Comparison of ENCODE assay signal across 9 mouse cellular contexts in genomic region chr8:79488861-79489260, GRCm38 (mm10).
DNase-seq lines count a peak whose midpoint lies in the region; ATAC-seq and TF ChIP-seq lines count a peak whose summit lies in the region.
"Had no signal": no experiment of that assay in that cellular context is flagged by ENCODE, and none has a peak within 500 bp of the region (broad histone marks: within the 10 kb centered on the region; RNA-seq: fewer than 3 reads in every experiment).

No protein-coding gene starts in this region.

- peak; percentile 47 to 70 (median 64) for TF ChIP-seq CTCF in MEL (IDR thresholded peaks at IDR 0.05 in 2 of 3, conservative IDR thresholded peaks at IDR 0.05 in 1 of 3; ENCODE audit: control insufficient read depth in 1 of 3, insufficient read depth in 1 of 3, low read depth in 2 of 3, low read length in 3 of 3, poor library complexity in 1 of 3, severe bottlenecking in 1 of 3)
- peak; percentile 61 for TF ChIP-seq CTCF in lung, embryonic 14.5 days (IDR thresholded peaks at IDR 0.05; ENCODE audit: low read depth)

- H3K9me3 ChIP-seq in MEL (replicated peaks; ENCODE audit: insufficient read depth, low read length) = no peaks in the 10 kb centered on the region
- H3K9me3 ChIP-seq in lung, embryonic 14.5 days (ENCODE audit: low read depth, low read length) = no peaks in the 10 kb centered on the region
- H3K9me3 ChIP-seq: limb, embryonic 12.5 days had no signal

- H3K27ac ChIP-seq in MEL (ENCODE audit: control insufficient read depth, low read depth, low read length) = no peak overlapping the region
- H3K27ac ChIP-seq in lung, embryonic 14.5 days (ENCODE audit: low read depth) = no peak overlapping the region
- H3K27ac ChIP-seq: limb, embryonic 12.5 days had no signal

- 68% methylated on average over 2 of the region's 2 CpGs for WGBS in lung, embryonic 14.5 days

- H3K4me2 ChIP-seq in lung, embryonic 14.5 days = no peak overlapping the region
- H3K4me2 ChIP-seq: limb, embryonic 12.5 days had no signal

- peak; percentile 78 for TF ChIP-seq RAD21 in MEL (IDR thresholded peaks at IDR 0.05; ENCODE audit: low read depth, low read length)

- no peak for TF ChIP-seq POLR2A in MEL (IDR thresholded peaks at IDR 0.05; ENCODE audit: control insufficient read depth in 1 of 2, insufficient read depth in 1 of 2, low read depth in 1 of 2, low read length in 2 of 2, poor library complexity in 1 of 2)

- ATAC-seq in lung, embryonic 14.5 days (ENCODE audit: insufficient read depth) = no peak

- intact Hi-C loops in left cerebral cortex, postnatal 25 days (cut with DNase I) = loop anchor here (2.0 to 10.0 kb wide), 2 partner anchors 144 to 192 kb away; no protein-coding TSS in a partner anchor
- intact Hi-C loops in left cerebral cortex, postnatal 10 days (cut with DNase I) = loop anchor here (5.0 kb wide), 1 partner anchor 192 kb away; no protein-coding TSS in a partner anchor

- H3K79me2 ChIP-seq in MEL (ENCODE audit: control insufficient read depth, insufficient read depth, low read length, poor library complexity) = no peaks in the 10 kb centered on the region

- H3K4me1 ChIP-seq in MEL (ENCODE audit: control insufficient read depth in 1 of 2, insufficient read depth in 2 of 2, low read length in 2 of 2) = no peaks in the 10 kb centered on the region
- peaks cover 7% of the 10 kb centered on the region; the same call in 1 of the 2 replicates for H3K4me1 ChIP-seq in lung, embryonic 14.5 days (ENCODE audit: insufficient read depth)
- H3K4me1 ChIP-seq: limb, embryonic 12.5 days had no signal

- TF ChIP-seq EP300 in MEL (IDR thresholded peaks at IDR 0.05; ENCODE audit: low read depth in 1 of 2, low read length in 2 of 2) = no peak

- H3K4me3 ChIP-seq in MEL (ENCODE audit: control insufficient read depth in 1 of 2, insufficient read depth in 1 of 2, low read depth in 2 of 2, low read length in 2 of 2) = no peak overlapping the region
- H3K4me3 ChIP-seq in lung, embryonic 14.5 days (ENCODE audit: low read depth, low read length) = no peak overlapping the region
- H3K4me3 ChIP-seq: limb, embryonic 12.5 days had no signal

- no peaks in the 10 kb centered on the region for H3K36me3 ChIP-seq in MEL (ENCODE audit: control insufficient read depth in 1 of 2, insufficient read depth in 2 of 2, low read length in 2 of 2)
- no peaks in the 10 kb centered on the region for H3K36me3 ChIP-seq in lung, embryonic 14.5 days (ENCODE audit: insufficient read depth)
- H3K36me3 ChIP-seq: limb, embryonic 12.5 days had no signal

- no peak overlapping the region for H3K9ac ChIP-seq in MEL (ENCODE audit: control insufficient read depth, low read depth, low read length, poor library complexity, severe bottlenecking)
- H3K9ac ChIP-seq in lung, embryonic 14.5 days = no peak overlapping the region
- H3K9ac ChIP-seq: limb, embryonic 12.5 days had no signal

- H3K27me3 ChIP-seq in MEL (ENCODE audit: control insufficient read depth in 1 of 2, insufficient read depth in 2 of 2, low read length in 2 of 2) = peaks cover 0 to 4% of the 10 kb centered on the region in 2 experiments; a peak in 2 of 4 replicates
- H3K27me3 ChIP-seq in lung, embryonic 14.5 days (ENCODE audit: insufficient read depth, low read length) = no peaks in the 10 kb centered on the region
- H3K27me3 ChIP-seq: limb, embryonic 12.5 days had no signal

- peak; percentile 49 to 69 for DNase-seq in cerebellum, postnatal 14 days
- no peak for DNase-seq in cerebellum, adult 8-10 months
- peak; percentile 11 to 14 for DNase-seq in left cerebral cortex, postnatal 25 days (ENCODE audit: low spot score in 2 of 2)
- DNase-seq in left cerebral cortex, postnatal 10 days (ENCODE audit: extremely low spot score in 1 of 2, low spot score in 2 of 2) = no peak
- DNase-seq in MEL (ENCODE audit: low read depth, low spot score) = peak; percentile 48
- peak; percentile 49 for DNase-seq in lung, embryonic 14.5 days
- DNase-seq in gastrocnemius, postnatal 10 days = no peak
- DNase-seq in ovary, adult 18-20 months (ENCODE audit: low spot score) = no peak

TF ChIP-seq in MEL, 35 proteins besides CTCF, POLR2A, EP300 and RAD21:
- TF ChIP-seq ZC3H11A (IDR thresholded peaks at IDR 0.05; ENCODE audit: low read depth, low read length) = peak; percentile 77
- TF ChIP-seq SMC3 (IDR thresholded peaks at IDR 0.05; ENCODE audit: low read depth, low read length) = peak; percentile 87
- TF ChIP-seq TAL1 (IDR thresholded peaks at IDR 0.05; ENCODE audit: low read length) = no peak
- TF ChIP-seq SIN3A (IDR thresholded peaks at IDR 0.05; ENCODE audit: low read length) = no peak
- no peak for TF ChIP-seq GATA1 (IDR thresholded peaks at IDR 0.05; ENCODE audit: low read depth, low read length)
- TF ChIP-seq ELF1 (IDR thresholded peaks at IDR 0.05; ENCODE audit: low read depth, low read length) = no peak
TF ChIP-seq in MEL: peak in this region for 2.

Comparison
In these comparisons a context has a peak if more than half of its experiments do, and no peak if none do; other contexts are left out.
1. DNase-seq: peak in cerebellum, postnatal 14 days (2 of 2), left cerebral cortex, postnatal 25 days (2 of 2), MEL (single experiment) and lung, embryonic 14.5 days (single experiment); none in cerebellum, adult 8-10 months (single experiment), left cerebral cortex, postnatal 10 days (0 of 2), gastrocnemius, postnatal 10 days (single experiment) and ovary, adult 18-20 months (single experiment).